Mouse (Mus musculus) urinary bladder, postnatal 14 days (tissue): ENCODE results near the gene Lgals4.

Experiments
- DNase-seq: peaks from one replicate; pipeline ENCODE4 v3.0.0; 2021; ENCODE audit warnings: low spot score

Gene Lgals4

GRCm38 (mm10) chr7:28808221-28808941 lies 25.3 kb upstream of the Lgals4 start, which contains the start of gene Hnrnpl:
Gene Hnrnpl (plus strand): TSS chr7:28808541.
- DNase-seq: peak; percentile 68

GRCm38 (mm10) chr7:28808957-28809393 lies 24.7 kb upstream of the Lgals4 start:
- DNase-seq: peak; percentile 97

- peak; percentile 68 for DNase-seq
Measured at GRCm38 (mm10) chr7:28809401-28810089, 24.1 kb upstream of the Lgals4 start.

GRCm38 (mm10) chr7:28810107-28811066 lies 23.3 kb upstream of the Lgals4 start:
- DNase-seq: peak; percentile 96

GRCm38 (mm10) chr7:28811228-28811627 lies 22.4 kb upstream of the Lgals4 start:
- peak; percentile 94 for DNase-seq

- DNase-seq: no peak
Measured at GRCm38 (mm10) chr7:28811640-28812275, 21.9 kb upstream of the Lgals4 start.

- no peak for DNase-seq
Measured at GRCm38 (mm10) chr7:28812436-28812835, 21.2 kb upstream of the Lgals4 start.

GRCm38 (mm10) chr7:28812949-28813348 lies 20.7 kb upstream of the Lgals4 start:
- no peak for DNase-seq

- DNase-seq: no peak
Measured at GRCm38 (mm10) chr7:28814306-28815034, 19.2 kb upstream of the Lgals4 start.

- DNase-seq: no peak
Measured at GRCm38 (mm10) chr7:28815230-28815629, 18.4 kb upstream of the Lgals4 start.

- no peak for DNase-seq
Measured at GRCm38 (mm10) chr7:28816201-28816600, 17.5 kb upstream of the Lgals4 start.

GRCm38 (mm10) chr7:28816920-28817319 lies 16.7 kb upstream of the Lgals4 start:
- DNase-seq: no peak

- no peak for DNase-seq
Measured at GRCm38 (mm10) chr7:28817524-28817923, 16.1 kb upstream of the Lgals4 start.

- DNase-seq: no peak
Measured at GRCm38 (mm10) chr7:28817957-28818356, 15.7 kb upstream of the Lgals4 start.

- DNase-seq: no peak
Measured at GRCm38 (mm10) chr7:28818436-28818835, 15.2 kb upstream of the Lgals4 start.

GRCm38 (mm10) chr7:28818861-28819452 lies 14.7 kb upstream of the Lgals4 start:
- no peak for DNase-seq

GRCm38 (mm10) chr7:28819571-28819970 lies 14.1 kb upstream of the Lgals4 start:
- no peak for DNase-seq

GRCm38 (mm10) chr7:28820358-28821260 lies 13.0 kb upstream of the Lgals4 start:
- DNase-seq: peak; percentile 74

- DNase-seq: peak; percentile 56
Measured at GRCm38 (mm10) chr7:28821261-28821831, 12.3 kb upstream of the Lgals4 start.
